Mouse (Mus musculus) common myeloid progenitor, adult 5-6 weeks (primary cell): ENCODE measurements around the gene Lmntd2. TPM values are rescaled to one million over a fixed set of nuclear protein-coding genes. Genes with fewer than 3 reads are reported as not detected.

Source experiments
- ATAC-seq: replicated peaks from 2 replicates; pipeline ENCODE4 v1.8.0; 2016; ENCODE audit warnings: low read depth, mild to moderate bottlenecking, moderate TSS enrichment, inconsistent platforms; ENCODE audit not compliant: poor library complexity, severe bottlenecking
- total RNA-seq: library from RNA; stranded (forward); fragments of 200-1000, 187-1606 nt; gene quantifications from 2 replicates; pipeline ENCODE4 v1.2.3, GENCODE M21; 2017

The Lmntd2 gene
- total RNA-seq, 1 experiment from 2014 or later, result 0.32 TPM

DNA sequence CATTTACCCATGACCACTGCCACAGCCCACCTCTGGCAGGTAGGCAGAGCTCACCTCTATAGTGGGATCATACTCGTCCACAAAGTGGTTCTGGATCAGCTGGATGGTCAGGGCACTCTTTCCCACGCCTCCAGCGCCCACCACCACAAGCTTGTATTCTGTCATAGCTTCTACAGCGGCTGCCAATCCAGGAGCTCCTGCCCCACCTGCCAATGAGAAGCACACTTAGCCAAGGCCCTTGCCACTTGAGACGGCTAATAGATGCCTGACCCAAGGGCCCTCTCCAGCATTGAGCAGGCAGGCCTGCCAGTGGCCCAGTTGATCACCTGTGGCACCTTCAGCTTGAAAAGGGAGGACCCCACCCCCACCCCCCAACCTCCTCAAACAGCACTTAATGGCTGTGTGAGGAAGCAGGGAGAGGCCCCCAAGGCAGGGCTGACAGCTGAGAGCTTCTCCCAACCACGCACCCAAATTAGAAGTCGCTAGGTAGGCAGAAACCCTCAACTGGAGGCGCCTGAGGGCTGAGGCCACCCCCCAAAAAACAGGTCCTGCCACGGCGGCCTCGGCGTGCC is 21.0 kb downstream of the Lmntd2 start:
- ATAC-seq, result no peak

DNA sequence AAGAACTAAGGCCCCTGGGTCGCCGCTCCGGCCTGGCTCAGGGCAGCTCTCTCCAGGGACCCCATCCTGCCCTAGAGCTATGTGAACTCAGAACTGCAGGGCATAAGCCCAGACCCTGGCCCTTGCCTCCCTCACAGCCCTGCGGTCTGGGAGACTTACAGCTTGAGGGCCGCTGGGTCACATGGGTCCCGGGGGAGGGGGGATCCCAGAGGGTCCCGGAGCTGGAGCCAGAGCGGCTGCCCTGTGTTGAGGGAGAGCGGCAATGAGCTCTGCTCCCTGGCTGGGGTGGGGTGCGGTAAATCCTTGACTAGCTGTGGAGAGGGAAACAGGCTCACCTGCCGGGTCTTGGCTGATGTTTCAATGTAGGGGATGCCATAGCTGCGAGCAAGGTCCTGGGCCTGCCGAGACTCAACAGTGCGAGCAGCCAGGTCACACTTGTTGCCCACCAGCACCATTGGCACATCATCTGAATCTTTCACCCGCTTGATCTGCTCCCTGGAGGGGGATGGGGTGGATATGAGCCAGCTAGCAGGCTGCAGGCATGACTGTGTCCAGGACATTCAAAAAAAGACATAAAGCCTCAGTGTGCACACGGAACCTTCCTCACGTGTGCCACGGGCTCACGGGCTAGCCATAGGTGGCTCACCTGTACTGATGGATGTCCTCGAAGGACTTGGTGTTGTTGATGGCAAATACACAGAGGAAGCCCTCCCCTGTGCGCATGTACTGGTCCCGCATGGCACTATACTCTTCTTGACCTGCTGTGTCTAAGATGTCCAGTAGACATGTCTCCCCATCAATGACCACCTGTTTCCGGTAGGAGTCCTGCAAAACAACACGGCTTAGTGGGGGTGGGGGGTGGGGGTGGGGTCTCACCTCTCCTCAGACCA is 21.8 kb downstream of the Lmntd2 start:
- ATAC-seq, result no peak

DNA sequence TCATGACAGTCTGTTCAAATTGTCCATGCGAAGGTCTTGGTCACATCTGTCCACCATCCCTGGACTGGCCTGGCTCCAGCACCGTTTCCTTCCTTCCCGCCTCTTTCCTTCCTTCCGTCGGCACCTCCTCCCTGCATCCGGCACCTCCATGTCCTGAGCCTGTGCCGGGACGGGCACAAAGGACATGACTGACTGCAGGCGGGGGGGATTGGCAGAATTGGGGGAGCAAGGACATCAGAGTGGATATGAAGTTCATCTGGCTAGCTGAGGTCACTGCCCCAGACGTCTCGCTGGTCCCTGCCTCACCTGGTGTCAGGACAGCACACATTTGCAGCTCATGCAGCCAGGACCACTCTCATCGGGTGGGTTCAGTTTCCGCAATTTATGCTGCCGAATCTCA is 22.8 kb downstream of the Lmntd2 start:
- no peak for ATAC-seq

DNA sequence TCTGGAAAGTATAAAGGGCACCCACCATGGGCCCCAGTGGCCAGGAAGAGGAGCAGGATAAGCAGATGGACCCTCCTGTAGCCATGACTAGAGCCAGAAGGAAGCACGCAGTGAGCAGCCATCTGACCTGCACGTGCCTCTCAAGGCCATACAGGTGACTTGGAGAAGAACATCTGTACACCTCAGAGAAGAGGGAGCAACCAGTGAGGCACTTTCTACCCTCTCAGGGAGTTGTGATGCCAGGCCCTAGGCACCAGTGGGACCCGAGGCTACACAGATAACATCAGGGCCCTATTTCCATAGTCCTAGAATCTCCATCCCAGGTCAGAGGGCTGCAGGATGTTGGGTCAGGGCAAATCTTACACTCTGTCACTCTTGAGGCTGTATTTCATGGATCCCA is 23.7 kb downstream of the Lmntd2 start:
- no peak for ATAC-seq

DNA sequence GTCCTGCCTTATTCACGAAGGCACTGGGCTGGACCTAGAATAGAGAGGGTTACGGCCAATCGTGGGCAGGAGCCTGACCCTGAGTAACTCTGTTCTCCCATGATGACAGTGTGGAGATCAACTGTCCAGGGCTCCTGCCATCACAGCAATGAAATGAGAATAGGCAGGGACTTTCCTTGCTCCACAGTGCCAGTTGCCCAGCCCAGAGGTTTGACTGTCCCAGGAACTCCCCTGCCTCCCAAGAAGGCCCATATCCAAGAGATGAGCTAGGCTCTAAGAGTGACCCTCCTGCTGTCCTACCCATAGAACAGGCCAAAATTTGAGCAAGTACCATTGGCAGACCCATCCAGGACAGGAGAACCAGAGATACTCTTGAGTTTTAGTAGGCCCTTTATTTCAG is 25.1 kb downstream of the Lmntd2 start:
- no peak for ATAC-seq

- no peak for ATAC-seq
These were observed 25.7 kb downstream of the Lmntd2 start for GRCm38 (mm10) chr7:141188194-141188593.

DNA sequence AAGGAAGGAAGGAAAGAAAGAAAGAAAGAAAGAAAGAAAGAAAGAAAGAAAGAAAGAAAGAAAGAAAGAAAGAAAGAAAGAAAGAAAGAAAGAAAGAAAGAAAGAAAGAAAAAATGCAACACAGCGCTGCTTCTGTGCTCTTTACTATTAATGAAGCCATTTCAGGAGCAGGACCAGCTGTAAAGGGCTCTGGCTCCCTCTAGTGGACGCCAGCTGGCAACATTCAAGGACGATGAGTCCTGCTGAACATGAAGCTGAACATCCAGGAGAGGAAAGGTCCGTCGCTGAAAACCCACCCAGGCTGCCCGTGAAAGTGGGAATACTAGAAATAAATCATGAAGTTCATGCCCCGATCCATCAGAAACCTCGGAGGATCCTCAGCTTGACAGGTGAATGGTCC is 37.7 kb downstream of the Lmntd2 start:
- peak; percentile 60 for ATAC-seq

- no peak for ATAC-seq
These were observed 38.8 kb downstream of the Lmntd2 start for GRCm38 (mm10) chr7:141175068-141175467.

DNA sequence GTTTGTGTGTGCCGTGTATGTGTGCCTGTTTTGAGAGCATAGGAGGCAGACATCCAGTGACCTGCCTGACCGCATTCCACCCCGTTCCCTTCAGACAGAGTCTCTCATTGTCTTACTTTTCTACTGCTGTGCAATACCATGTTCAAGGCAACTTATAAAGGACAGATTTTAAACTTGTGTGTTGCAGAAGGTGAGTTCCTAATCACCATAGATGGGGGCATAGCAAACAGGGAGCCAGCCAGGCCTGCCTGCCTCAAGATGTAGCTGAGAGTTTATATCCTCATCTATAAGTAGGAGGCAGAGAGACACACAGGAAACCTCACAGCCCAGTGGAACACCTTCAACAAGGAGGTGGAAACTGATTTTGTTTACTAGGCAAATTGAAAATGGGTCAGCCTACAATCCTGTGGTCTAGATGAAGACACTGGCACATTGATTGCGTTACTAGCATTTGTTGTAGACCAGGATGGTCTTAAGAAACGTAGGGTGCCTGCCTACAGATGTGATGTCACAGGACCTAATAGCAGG is 40.5 kb downstream of the Lmntd2 start:
- no peak for ATAC-seq

- ATAC-seq, result peak; percentile 77
These were observed 41.5 kb downstream of the Lmntd2 start, which contains the start of gene Rnh1 for GRCm38 (mm10) chr7:141172116-141173006. Gene Rnh1 (minus strand): TSS chr7:141172857.

- no peak for ATAC-seq
These were observed 44.0 kb downstream of the Lmntd2 start for GRCm38 (mm10) chr7:141169866-141170265.

DNA sequence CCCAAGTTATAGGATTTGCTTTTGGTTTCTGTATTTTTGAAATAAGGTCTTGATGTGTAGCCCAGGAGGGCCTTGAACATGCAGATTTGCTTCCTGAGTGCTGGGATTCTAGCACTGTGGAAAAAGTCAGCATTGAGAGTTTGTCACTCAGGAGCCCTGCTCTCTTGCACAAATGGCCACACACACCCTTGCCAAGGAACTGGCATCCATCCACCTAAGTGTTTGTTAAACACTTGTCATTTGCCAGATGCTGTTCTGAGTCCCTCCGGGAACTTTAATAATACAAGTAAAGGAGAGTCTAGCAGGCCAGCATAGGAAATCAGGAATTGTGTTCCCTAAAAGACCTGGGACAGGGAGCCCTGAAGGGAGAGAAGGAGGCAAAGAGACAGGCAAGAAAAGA is 44.6 kb downstream of the Lmntd2 start:
- ATAC-seq, result no peak

DNA sequence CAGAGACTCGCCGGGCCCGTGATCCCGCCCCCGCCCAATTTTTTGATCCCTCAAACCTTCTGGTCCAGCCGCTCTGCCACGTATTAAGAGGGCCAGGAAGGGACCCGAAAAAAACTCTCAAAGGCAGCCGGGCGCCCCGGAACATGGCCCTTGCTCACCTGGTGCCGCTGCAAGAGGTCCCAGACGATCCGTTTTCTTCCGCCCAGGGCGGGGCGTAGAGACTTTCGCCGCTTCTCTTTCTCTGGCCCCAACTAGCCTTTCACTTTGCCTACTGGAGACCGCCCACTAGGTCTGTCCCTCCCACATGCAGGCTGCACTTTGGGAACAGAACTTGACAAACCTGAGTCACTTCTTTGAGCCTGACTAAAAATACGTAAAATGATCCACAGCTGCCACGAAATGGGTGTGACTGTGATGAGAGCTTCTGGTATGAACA is 45.3 kb downstream of the Lmntd2 start:
- ATAC-seq, result peak; percentile 62

GRCm38 (mm10) chr7:141167901-141168517 is 45.9 kb downstream of the Lmntd2 start:
- ATAC-seq, result 0 out of 2 replicates have a peak, but pooled peaks have one; percentile 3

DNA sequence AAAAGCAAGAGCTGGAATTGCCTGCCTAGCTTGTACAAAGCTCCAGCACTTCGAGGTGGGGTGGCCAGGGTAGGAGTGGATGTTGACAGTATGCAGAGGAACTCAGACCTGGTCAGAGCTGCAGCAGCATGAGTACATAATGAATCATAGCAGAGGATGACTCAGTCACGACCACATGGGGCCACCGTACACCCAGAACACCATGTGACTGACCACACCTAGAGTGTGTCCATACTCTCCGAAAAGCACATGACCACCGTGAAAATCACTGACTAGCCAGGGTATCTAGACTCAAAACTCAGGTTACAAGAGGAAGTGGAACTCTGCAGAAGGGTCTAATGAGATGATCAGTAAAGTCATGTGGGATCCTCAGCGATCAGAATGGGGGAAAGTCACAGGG is 49.0 kb downstream of the Lmntd2 start:
- ATAC-seq, result no peak

DNA sequence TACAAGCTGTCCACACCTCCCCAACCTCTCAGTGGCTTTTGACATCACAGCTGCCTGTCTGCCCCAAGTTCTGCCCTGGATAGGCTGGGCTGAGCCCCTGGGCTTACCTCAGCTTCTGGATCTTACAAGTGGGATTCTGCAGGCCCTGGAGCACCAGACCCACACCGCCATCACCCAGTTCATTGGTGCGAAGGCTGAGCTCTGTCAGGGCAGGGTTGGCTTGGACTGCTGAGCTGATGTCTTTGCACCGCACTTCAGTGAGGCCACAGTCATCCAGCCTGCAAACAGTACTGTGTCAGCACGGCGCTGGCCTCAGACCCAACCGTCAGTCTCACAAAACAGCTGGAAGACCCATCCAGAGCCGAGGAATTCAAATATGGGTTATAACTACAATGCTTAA is 49.5 kb downstream of the Lmntd2 start:
- no peak for ATAC-seq
